Mouse (Mus musculus): ENCODE data around the gene Tnpo1.

DNA sequence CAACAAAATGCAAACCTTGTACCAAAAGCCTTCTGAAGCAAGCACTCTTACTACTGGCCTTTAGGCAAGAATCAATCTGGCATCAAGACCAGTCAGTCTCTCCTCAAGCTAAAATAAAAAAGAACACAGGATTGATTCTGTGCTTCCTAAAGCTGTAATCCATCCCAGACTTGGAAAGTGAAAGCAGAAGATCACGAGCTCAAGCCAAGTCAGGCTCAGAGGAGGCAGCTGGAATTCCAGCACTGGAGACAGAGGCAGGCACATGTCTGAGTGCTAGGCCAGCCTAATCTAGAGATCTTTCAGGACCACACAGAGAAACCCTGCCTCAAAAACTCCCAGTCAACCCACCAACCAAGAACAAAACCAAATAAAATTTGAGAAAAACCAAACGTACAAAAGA lies 45.8 kb downstream of the Tnpo1 start:
- TF ChIP-seq CTCF (conservative IDR thresholded peaks at IDR 0.05; ENCODE audit: low read length): no peak
- no peak for TF ChIP-seq NANOG (IDR thresholded peaks at IDR 0.05; ENCODE audit: borderline replicate concordance, low read length)
